Mouse (Mus musculus) heart, postnatal 36 days (tissue): Measurements from ENCODE around the gene Cc2d1a. TPM values are rescaled to one million over a fixed set of nuclear protein-coding genes. Genes with fewer than 3 reads are reported as not detected.
A peak's percentile ranks its signal among the peaks of the same experiment; 100 is the strongest.

Source experiments
- DNase-seq, 2 experiments: peaks; one replicate each; pipeline ENCODE4 v3.0.0; 2021 to 2022
- intact Hi-C: fragments of 180-260 bp; cut with DNase I; formaldehyde crosslinking; loops from one replicate; pipeline ENCODE4 v1.15.1; 2025
- total RNA-seq, 2 experiments: library from RNA; stranded (reverse); gene quantifications; 2 replicates each; pipeline ENCODE4 v1.2.3; 2021

Gene Cc2d1a
- total RNA-seq, result 10 to 100 TPM; 14.5 to 15.8 TPM

GRCm38 (mm10) chr8:84147769-84148530 lies at the start of gene Cc2d1a, which contains the start of gene 4930432K21Rik:
Gene Cc2d1a (minus strand): TSS chr8:84147936.
Gene 4930432K21Rik (plus strand): TSS chr8:84148025.
- peak; percentile 92 for DNase-seq
- intact Hi-C loops, result loop anchor here (2.0 to 5.0 kb wide), 3 partner anchors 31 to 86 kb away; partner anchors contain the start of gene Dcaf15

DNA sequence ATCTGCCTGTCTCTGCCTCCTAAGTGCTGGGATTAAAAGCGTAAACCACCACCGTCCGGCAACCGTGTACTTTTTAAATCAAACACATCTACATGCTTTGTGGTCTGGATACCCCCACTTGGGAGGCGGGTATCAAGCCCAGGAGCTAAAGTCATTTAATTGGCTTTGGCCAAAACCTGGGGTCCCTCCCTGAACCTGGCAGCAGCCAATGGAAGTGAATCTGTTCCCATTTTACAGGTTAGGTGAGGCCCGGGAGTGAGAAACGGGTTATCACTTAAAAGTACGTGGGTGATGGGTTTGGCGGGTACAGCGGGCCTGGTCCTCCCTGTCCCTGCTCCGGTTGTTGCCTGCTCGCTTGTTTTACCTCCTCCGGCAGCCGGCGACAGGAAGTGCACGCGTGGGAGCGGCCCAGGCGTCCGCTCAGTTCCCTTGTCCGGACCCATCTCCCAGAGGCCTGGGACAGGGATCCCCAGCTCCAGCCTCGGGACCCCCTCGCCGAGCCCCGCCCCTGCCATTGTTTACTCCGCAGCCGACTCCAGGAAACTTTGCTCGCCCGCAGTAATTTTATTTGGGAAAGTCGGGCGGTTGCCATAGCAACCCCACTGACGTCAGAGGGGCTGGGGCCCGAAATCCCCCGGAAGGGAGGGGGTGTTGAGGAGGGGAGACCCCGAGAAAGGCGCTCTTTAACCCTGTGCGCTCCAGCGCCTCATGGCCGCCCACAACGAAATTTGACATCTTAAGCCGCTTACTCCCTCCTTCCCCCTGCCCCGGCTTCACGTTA lies 49.6 kb upstream of the Cc2d1a start:
- peak; percentile 92 to 95 for DNase-seq
- intact Hi-C loops, result no loop called here

GRCm38 (mm10) chr8:84194224-84194743 lies 46.5 kb upstream of the Cc2d1a start:
- no peak for DNase-seq
- intact Hi-C loops, result no loop called here

DNA sequence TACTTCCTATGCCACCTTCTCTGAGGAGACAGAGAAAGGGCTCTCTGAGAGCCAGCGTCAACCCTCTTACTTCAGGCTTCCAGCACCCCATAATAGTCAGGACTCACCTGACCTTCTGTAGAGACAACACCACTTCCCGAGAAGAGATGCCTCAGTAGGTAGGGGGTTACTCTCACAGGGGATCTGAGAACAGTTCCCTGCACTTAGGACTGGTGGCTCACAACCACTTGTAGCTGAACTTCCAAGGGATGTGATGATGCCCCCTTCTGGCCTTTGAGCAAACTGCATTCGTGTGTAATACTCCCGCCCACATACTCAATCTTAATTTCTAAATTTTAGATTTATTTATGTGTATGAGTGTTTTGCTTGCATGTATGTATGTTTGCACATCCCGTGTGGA lies 45.8 kb upstream of the Cc2d1a start:
- intact Hi-C loops, result no loop called here
- DNase-seq, result no peak

- no peak for DNase-seq
- intact Hi-C loops, result no loop called here
These were observed 45.4 kb upstream of the Cc2d1a start for GRCm38 (mm10) chr8:84193161-84193560.

DNA sequence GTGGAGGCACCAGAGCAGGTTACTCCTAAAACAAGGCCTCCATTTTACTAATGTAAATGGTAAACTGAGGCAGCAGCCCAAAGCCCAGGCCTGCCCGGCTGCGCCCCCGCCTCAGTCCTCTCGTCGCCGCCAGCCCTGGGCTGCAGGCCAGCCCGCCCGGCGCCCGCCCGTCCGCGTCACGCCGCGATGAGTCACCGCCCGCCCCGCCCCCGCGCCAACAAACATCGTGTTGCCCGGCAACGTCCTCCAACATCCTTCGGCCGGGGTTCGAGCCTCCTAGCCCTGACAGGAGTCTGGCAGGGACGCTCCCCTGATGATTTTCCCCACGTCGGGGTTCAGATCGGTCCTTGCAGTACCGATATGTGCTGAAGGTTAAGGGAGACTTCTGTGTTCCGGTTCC lies 44.8 kb upstream of the Cc2d1a start:
- intact Hi-C loops, result no loop called here
- peak; percentile 92 to 93 for DNase-seq

- intact Hi-C loops, result no loop called here
- DNase-seq, result peak; percentile 79 to 81
These were observed 44.3 kb upstream of the Cc2d1a start for GRCm38 (mm10) chr8:84192023-84192422.

- DNase-seq, result no peak
- intact Hi-C loops, result no loop called here
These were observed 42.6 kb upstream of the Cc2d1a start for GRCm38 (mm10) chr8:84190191-84190867.

DNA sequence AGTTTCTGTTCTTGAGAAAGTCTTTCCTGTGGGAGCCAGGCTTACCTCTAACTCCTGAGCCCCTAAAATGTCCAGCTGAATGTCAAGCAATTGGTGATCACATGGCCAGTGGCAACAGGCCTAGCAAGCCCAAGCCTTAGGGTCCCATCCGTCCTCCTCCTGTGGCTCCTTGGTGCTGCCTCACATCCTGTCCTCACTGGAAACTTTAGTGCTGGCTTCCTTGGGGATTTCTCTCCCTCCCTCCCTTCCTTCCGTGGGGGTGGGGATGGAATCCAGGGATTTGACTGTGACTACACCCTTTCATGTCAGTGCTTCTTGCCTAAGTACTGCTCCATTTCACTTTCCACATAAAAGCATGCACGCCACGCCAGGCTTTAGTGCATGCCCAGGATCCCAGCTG lies 41.9 kb upstream of the Cc2d1a start:
- DNase-seq, result peak; percentile 70 to 75

DNA sequence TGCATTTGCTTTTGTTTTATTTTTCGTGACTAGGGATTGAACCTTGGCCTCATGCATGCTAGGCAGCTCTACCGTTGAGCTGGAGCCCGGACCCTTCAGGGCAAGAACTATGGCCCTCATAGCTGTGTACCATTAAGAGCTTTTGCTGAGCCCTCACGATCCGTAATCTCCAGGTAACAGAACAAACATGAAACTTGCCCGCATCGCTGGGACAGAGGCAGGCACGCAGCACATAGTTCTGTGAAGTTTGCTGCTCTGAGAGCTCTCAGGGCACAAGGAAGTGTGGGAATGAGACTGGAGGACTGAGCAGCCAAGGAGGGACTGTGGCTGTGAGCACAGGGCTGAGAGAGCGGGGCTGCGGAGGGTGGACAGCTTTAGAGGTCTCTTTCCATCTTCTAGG lies 40.9 kb upstream of the Cc2d1a start:
- intact Hi-C loops, result no loop called here
- DNase-seq, result no peak

More for the DNA sequence above, 41.9 kb upstream of the Cc2d1a start:
- intact Hi-C loops, result no loop called here

DNA sequence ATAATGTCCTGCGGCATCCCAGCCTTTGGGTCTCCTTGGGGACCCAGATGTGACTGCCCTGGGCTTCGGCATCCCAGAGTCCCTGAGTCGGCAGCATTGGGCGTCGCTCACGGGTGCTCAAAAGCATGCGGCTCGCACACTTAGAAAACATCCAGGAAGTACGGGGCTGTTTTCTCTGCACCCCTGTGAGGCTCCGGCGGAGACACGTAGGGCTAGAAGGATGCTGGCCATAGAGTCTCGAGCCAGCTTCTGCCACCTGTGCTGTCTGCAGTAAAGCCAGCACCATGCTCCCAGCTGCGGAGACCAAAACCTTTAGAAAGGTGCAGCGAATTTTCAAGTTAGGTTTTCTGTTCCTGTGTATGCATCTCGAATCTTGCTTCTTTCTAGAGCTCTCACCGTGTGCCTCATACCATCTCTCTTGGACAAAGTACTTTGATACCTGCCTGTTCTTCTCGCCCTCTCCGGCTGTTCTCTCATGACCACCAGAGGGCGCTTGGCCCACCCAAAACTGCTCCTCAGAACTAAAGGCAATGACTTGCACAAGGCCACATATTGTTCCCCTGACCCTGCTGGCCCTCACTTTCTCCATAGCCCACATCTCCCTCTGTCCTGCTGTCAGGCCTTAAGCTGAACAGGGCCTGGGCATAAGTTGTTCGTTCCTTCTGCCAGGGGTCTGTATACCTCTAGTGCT lies 39.5 kb upstream of the Cc2d1a start:
- peak; percentile 76 to 79 for DNase-seq
- intact Hi-C loops, result no loop called here

GRCm38 (mm10) chr8:84186547-84186946 lies 38.8 kb upstream of the Cc2d1a start:
- DNase-seq, result peak; percentile 81 to 84
- intact Hi-C loops, result loop anchor here (1.0 kb wide), 3 partner anchors 24 to 171 kb away; no protein-coding TSS in a partner anchor

GRCm38 (mm10) chr8:84185117-84185516 lies 37.4 kb upstream of the Cc2d1a start, which contains the start of gene Nanos3:
Gene Nanos3 (minus strand): TSS chr8:84185217.
- DNase-seq, result no peak
- intact Hi-C loops, result no loop called here

- DNase-seq, result no peak
- intact Hi-C loops, result no loop called here
These were observed 36.6 kb upstream of the Cc2d1a start for GRCm38 (mm10) chr8:84184085-84185043.

DNA sequence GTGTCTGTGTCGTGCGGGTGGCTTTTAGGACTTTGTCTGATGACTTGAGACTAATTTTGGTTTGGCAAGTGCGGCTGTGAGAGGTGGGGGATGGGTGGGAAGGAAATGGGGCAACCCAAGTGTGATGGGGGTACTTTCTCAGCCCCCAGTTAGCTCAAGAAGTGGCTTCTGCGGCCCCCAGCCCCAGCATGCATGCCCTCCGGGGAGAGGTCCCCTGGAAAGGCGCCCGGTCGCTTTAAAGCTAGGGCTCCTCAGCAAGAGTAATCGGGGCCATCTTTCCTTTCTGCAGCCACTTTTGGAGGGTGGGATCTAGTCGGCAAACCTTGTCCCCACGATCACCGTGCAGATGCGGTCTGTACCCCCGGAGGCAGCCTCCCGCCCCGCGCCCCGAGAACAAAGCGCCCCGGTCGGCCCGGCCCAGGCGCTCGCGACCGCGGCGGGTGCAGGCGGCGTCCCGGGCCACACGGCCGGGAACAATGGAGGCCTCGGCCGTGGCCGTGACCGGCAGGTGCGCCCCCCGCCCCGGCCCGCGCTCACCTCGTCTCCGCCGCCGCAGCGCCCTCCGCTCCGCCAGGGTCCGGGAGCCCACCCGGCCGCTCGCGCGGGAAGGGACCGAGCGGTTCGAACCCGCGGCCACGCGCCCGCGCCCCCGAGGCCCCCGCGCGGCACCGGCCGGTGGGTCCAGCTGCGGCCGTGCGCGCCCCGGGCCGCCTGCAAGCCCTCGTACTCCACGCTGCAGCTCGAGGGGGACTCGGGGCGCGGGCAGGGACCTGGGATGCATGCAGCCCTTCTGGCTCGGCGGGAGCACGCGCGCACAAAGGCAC lies 35.7 kb upstream of the Cc2d1a start:
- DNase-seq, result peak in 1 of 2 experiments; percentile 29
- intact Hi-C loops, result loop anchor here (2.0 kb wide), 1 partner anchor 145 kb away; no protein-coding TSS in a partner anchor

DNA sequence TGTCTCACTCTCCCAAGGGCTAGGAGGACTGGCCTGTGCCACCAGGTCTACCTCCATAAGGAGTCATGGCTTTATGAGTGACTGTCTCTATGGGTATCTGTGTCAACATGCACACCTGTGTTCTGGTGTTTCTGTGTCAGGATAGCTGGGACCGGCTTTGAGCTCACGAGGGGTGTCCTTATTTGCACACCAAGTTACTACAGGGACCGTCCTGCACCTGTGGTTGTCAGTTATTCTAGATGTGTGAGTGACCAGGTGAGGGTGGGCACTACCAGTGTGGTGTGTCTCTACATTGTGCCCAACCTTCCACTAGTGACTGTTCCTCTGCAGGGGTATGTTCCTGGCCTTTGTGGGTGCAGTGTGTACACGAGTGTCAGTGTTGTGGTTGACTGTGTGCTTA lies 35.1 kb upstream of the Cc2d1a start:
- intact Hi-C loops, result loop anchor here (2.0 kb wide), 1 partner anchor 144 kb away; no protein-coding TSS in a partner anchor
- no peak for DNase-seq

GRCm38 (mm10) chr8:84180530-84181190 lies 32.9 kb upstream of the Cc2d1a start:
- peak in 1 of 2 experiments; percentile 37 for DNase-seq
- intact Hi-C loops, result no loop called here
